Mouse (Mus musculus) liver, postnatal 0 days (tissue): ENCODE data around the gene Cdh12.
"Not testable (repeated sequence)": the region's sequence is repeated elsewhere in the genome, so short reads cannot be mapped to it uniquely, and the experiment has no call there.

Experiments
- CTCF ChIP-seq: sonication (generic); IDR thresholded peaks from 2 replicates; pipeline ENCODE4 v1.5.1; 2016; ENCODE audit warnings: antibody characterized with exemption, low read depth
- EP300 ChIP-seq: IDR thresholded peaks from 2 replicates; pipeline ENCODE4 v1.6.1; 2016; ENCODE audit warnings: antibody characterized with exemption, low read depth, mild to moderate bottlenecking

DNA sequence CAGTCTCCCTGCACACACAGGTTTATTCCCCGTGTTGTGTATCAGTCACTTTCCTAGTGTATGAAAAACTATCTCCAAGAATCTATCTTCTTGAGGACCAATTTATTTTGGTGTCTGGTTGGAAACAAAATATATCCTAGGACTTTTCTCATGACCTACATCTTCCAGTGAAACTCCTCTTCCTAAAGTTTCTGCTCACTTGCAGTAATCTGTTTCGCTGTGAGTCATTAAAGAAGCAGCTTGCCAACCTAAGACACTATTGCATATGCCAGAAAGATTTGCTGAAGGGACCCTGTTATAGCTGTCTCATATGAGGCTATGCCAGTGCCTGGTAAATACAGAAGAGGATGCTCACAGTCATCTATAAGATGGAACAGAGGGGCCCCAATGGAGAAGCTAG lies 761.0 kb downstream of the Cdh12 start:
- TF ChIP-seq CTCF, EP300: not testable (repeated sequence)
